Comparison of ENCODE assay signal across 16 mouse cellular contexts in genomic region chr1:186696231-186696630, GRCm38 (mm10). TPM values are rescaled to one million over a fixed set of nuclear protein-coding genes. Genes with fewer than 3 reads are reported as not detected.
DNase-seq lines count a peak whose midpoint lies in the region; ATAC-seq and TF ChIP-seq lines count a peak whose summit lies in the region.
"Had no signal": no experiment of that assay in that cellular context is flagged by ENCODE, and none has a peak within 500 bp of the region (broad histone marks: within the 10 kb centered on the region; RNA-seq: fewer than 3 reads in every experiment).

No protein-coding gene starts in this region.

- 86% methylated on average over 9 of the region's 9 CpGs for WGBS in kidney, embryonic 15.5 days
- WGBS in embryonic facial prominence, embryonic 13.5 days, result 84% methylated on average over 9 of the region's 9 CpGs
- WGBS in limb, embryonic 14.5 days, result 81% methylated on average over 9 of the region's 9 CpGs
- 88% methylated on average over 9 of the region's 9 CpGs for WGBS in forebrain, postnatal 0 days

- H3K4me1 ChIP-seq in kidney, embryonic 15.5 days, result peaks cover 8% of the 10 kb centered on the region; the same call in 1 of the 2 replicates
- H3K4me1 ChIP-seq in embryonic facial prominence, embryonic 13.5 days, result peaks cover 41% of the 10 kb centered on the region
- H3K4me1 ChIP-seq in limb, embryonic 14.5 days (ENCODE audit: control insufficient read depth, insufficient read depth, low read length), result peaks cover 41% of the 10 kb centered on the region
- H3K4me1 ChIP-seq in forebrain, postnatal 0 days (ENCODE audit: insufficient read depth), result no peaks in the 10 kb centered on the region; the same call in 1 of the 2 replicates
- H3K4me1 ChIP-seq: hindbrain, embryonic 13.5 days; intestine, embryonic 15.5 days had no signal

- H3K27me3 ChIP-seq in kidney, embryonic 15.5 days, result no peaks in the 10 kb centered on the region
- no peaks in the 10 kb centered on the region for H3K27me3 ChIP-seq in embryonic facial prominence, embryonic 13.5 days
- no peaks in the 10 kb centered on the region for H3K27me3 ChIP-seq in limb, embryonic 14.5 days (ENCODE audit: control insufficient read depth, insufficient read depth, low read length)
- no peaks in the 10 kb centered on the region for H3K27me3 ChIP-seq in forebrain, postnatal 0 days (ENCODE audit: insufficient read depth, low read length)
- H3K27me3 ChIP-seq: hindbrain, embryonic 13.5 days; intestine, embryonic 15.5 days had no signal

- H3K9me3 ChIP-seq in kidney, embryonic 15.5 days (replicated peaks), result no peaks in the 10 kb centered on the region
- H3K9me3 ChIP-seq in embryonic facial prominence, embryonic 13.5 days, result no peaks in the 10 kb centered on the region
- H3K9me3 ChIP-seq in limb, embryonic 14.5 days (ENCODE audit: control insufficient read depth, low read length), result no peaks in the 10 kb centered on the region
- no peaks in the 10 kb centered on the region for H3K9me3 ChIP-seq in forebrain, postnatal 0 days (ENCODE audit: low read length)
- H3K9me3 ChIP-seq: hindbrain, embryonic 13.5 days; intestine, embryonic 15.5 days had no signal

- no peak for TF ChIP-seq POLR2A in limb, embryonic 14.5 days (IDR thresholded peaks at IDR 0.05; ENCODE audit: borderline replicate concordance, extremely low read depth, insufficient read depth, insufficient read length)

- peak overlapping the region; percentile 62 for H3K27ac ChIP-seq in gastrocnemius, adult 2 months
- H3K27ac ChIP-seq in kidney, embryonic 15.5 days, result peak overlapping the region; percentile 72; the same call in 1 of the 2 replicates
- H3K27ac ChIP-seq in embryonic facial prominence, embryonic 13.5 days, result peak overlapping the region; percentile 79
- 0 out of 2 replicates have a peak overlapping the region, but pooled peaks have one; percentile 48 for H3K27ac ChIP-seq in limb, embryonic 14.5 days (replicated peaks; ENCODE audit: low read depth, low read length)
- no peak overlapping the region for H3K27ac ChIP-seq in forebrain, postnatal 0 days (ENCODE audit: low read depth, low read length)
- H3K27ac ChIP-seq: hindbrain, embryonic 13.5 days had no signal

- H3K4me2 ChIP-seq in kidney, embryonic 15.5 days, result no peak overlapping the region
- peak overlapping the region; percentile 15; the same call in 1 of the 2 replicates for H3K4me2 ChIP-seq in embryonic facial prominence, embryonic 13.5 days
- no peak overlapping the region for H3K4me2 ChIP-seq in limb, embryonic 14.5 days (replicated peaks; ENCODE audit: low read depth, low read length, severe bottlenecking)
- H3K4me2 ChIP-seq in forebrain, postnatal 0 days (ENCODE audit: low read depth), result no peak overlapping the region
- H3K4me2 ChIP-seq: hindbrain, embryonic 13.5 days; intestine, embryonic 15.5 days had no signal

- H3K4me3 ChIP-seq in gastrocnemius, adult 2 months, result no peak overlapping the region
- no peak overlapping the region for H3K4me3 ChIP-seq in kidney, embryonic 15.5 days (replicated peaks)
- no peak overlapping the region for H3K4me3 ChIP-seq in embryonic facial prominence, embryonic 13.5 days
- no peak overlapping the region for H3K4me3 ChIP-seq in limb, embryonic 14.5 days (replicated peaks; ENCODE audit: low read length)
- H3K4me3 ChIP-seq in forebrain, postnatal 0 days (ENCODE audit: low read depth, low read length), result no peak overlapping the region
- H3K4me3 ChIP-seq: hindbrain, embryonic 13.5 days; intestine, embryonic 15.5 days had no signal

- no peak overlapping the region for H3K9ac ChIP-seq in kidney, embryonic 15.5 days
- H3K9ac ChIP-seq in embryonic facial prominence, embryonic 13.5 days, result 0 out of 2 replicates have a peak overlapping the region, but pooled peaks have one; percentile 12
- H3K9ac ChIP-seq in limb, embryonic 14.5 days (ENCODE audit: low read depth, low read length, severe bottlenecking), result no peak overlapping the region
- H3K9ac ChIP-seq in forebrain, postnatal 0 days, result no peak overlapping the region
- H3K9ac ChIP-seq: hindbrain, embryonic 13.5 days; intestine, embryonic 15.5 days; liver, postnatal 0 days had no signal

- intact Hi-C loops in gastrocnemius, adult 2 months (cut with DNase I), result no loop called here

- no peak for TF ChIP-seq CTCF in gastrocnemius, adult 2 months (IDR thresholded peaks at IDR 0.05)
- TF ChIP-seq CTCF in forebrain, postnatal 0 days (IDR thresholded peaks at IDR 0.05; ENCODE audit: low read depth), result no peak

- DNase-seq in gastrocnemius, adult 2 months, result no peak
- DNase-seq in gastrocnemius, adult 18-20 months (ENCODE audit: low spot score), result no peak
- DNase-seq in kidney, postnatal 36 days, result no peak
- no peak for DNase-seq in limb, embryonic 14.5 days (ENCODE audit: low spot score)
- DNase-seq in forebrain, postnatal 0 days, result no peak
- no peak for DNase-seq in right cerebral cortex, postnatal 14 days
- DNase-seq: cerebellum, adult 9-10 months; gastrocnemius, postnatal 10 days; liver; liver, postnatal 0 days had no signal

- ATAC-seq in kidney, embryonic 15.5 days (replicated peaks; ENCODE audit: low FRiP score), result no peak
- ATAC-seq in embryonic facial prominence, embryonic 13.5 days (ENCODE audit: insufficient number of reproducible peaks, insufficient read depth, low FRiP score, low TSS enrichment, low read depth), result no peak
- ATAC-seq in limb, embryonic 14.5 days (ENCODE audit: low FRiP score, low read depth), result no peak
- ATAC-seq in forebrain, postnatal 0 days, result no peak
- ATAC-seq: forebrain, embryonic 16.5 days; liver, postnatal 0 days; midbrain, embryonic 16.5 days had no signal

- H3K36me3 ChIP-seq in kidney, embryonic 15.5 days, result no peaks in the 10 kb centered on the region
- H3K36me3 ChIP-seq in embryonic facial prominence, embryonic 13.5 days, result peaks cover 13% of the 10 kb centered on the region; the same call in 1 of the 2 replicates
- peaks cover 21% of the 10 kb centered on the region; the same call in 1 of the 2 replicates for H3K36me3 ChIP-seq in limb, embryonic 14.5 days (ENCODE audit: control insufficient read depth, insufficient read depth, low read length)
- H3K36me3 ChIP-seq in forebrain, postnatal 0 days (ENCODE audit: insufficient read depth), result no peaks in the 10 kb centered on the region
- H3K36me3 ChIP-seq: hindbrain, embryonic 13.5 days; intestine, embryonic 15.5 days had no signal

RNA-seq across cellular contexts. Expression of gene Tgfb2, which starts 9.6 kb away (rescaled TPM):
- 10 to 100 TPM in 1 of 2 experiments, 1 to 10 TPM in 1; 6.5 to 14.1 TPM for total RNA-seq in gastrocnemius, adult 2 months (2021)
- total RNA-seq in gastrocnemius, adult 18-20 months (2021), result 10 to 100 TPM; 15.5 to 17.9 TPM
- polyA plus RNA-seq in kidney, embryonic 15.5 days (2015; fragmentation: Nextera tagmentation; extraction: Ambion mirVana), result 16.4 and 23.5 TPM in 2 replicates
- polyA plus RNA-seq in embryonic facial prominence, embryonic 13.5 days (2015; fragmentation: Nextera tagmentation; extraction: Ambion mirVana), result 75.2 and 103 TPM in 2 replicates
- polyA plus RNA-seq in limb, embryonic 14.5 days (2012; rRNA removed), result 25.3 and 26.1 TPM in 2 replicates
- polyA plus RNA-seq in limb, embryonic 14.5 days (2014; fragmentation: Nextera tagmentation; extraction: Ambion mirVana), result 73.5 and 89.7 TPM in 2 replicates
- total RNA-seq in forebrain, postnatal 0 days (2014; rRNA removed), result 9.2 and 15.4 TPM in 2 replicates
- polyA plus RNA-seq in forebrain, postnatal 0 days (2015; fragmentation: Nextera tagmentation; extraction: Ambion mirVana), result 17.2 and 35.8 TPM in 2 replicates

RNA-seq across cellular contexts. Expression of gene Rrp15, which starts 52.9 kb away (rescaled TPM):
- 10 to 100 TPM; 12.1 to 13.7 TPM for total RNA-seq in gastrocnemius, adult 2 months (2021)
- total RNA-seq in gastrocnemius, adult 18-20 months (2021), result 10 to 100 TPM; 10.2 to 12.6 TPM
- 72.6 and 75.5 TPM in 2 replicates for polyA plus RNA-seq in kidney, embryonic 15.5 days (2015; fragmentation: Nextera tagmentation; extraction: Ambion mirVana)
- 67.8 and 69.3 TPM in 2 replicates for polyA plus RNA-seq in embryonic facial prominence, embryonic 13.5 days (2015; fragmentation: Nextera tagmentation; extraction: Ambion mirVana)
- 18.6 and 40.0 TPM in 2 replicates for polyA plus RNA-seq in limb, embryonic 14.5 days (2012; rRNA removed)
- 62.6 and 64.8 TPM in 2 replicates for polyA plus RNA-seq in limb, embryonic 14.5 days (2014; fragmentation: Nextera tagmentation; extraction: Ambion mirVana)
- 26.4 and 31.2 TPM in 2 replicates for total RNA-seq in forebrain, postnatal 0 days (2014; rRNA removed)
- 24.2 and 25.2 TPM in 2 replicates for polyA plus RNA-seq in forebrain, postnatal 0 days (2015; fragmentation: Nextera tagmentation; extraction: Ambion mirVana)
